Mouse (Mus musculus) kidney, postnatal 14 days (tissue): ENCODE data around the gene Gm14597.
"Not testable (repeated sequence)": the region's sequence is repeated elsewhere in the genome, so short reads cannot be mapped to it uniquely, and the experiment has no call there.

Source experiments
- DNase-seq: peaks from one replicate; pipeline ENCODE4 v3.0.0; 2022; ENCODE audit warnings: mixed read lengths

Gm14597 gene

DNA sequence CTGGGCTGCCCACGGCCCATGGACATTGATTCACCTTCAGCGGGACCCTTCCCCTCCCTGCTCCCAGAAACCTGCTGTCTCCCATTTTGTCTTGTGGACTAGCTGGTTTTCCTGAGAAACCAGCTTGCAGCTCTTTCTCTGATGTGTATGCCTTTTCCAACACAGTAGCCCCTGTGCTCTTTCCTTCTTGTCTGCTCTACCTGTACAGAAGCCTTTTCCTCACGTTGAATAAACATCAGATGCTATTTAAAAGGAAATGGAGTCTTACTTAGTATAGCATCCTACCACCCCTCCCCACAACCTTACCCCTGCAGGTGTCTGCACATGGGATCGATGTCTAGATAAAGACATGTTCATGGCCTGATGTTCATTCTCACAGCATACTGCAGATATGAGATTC, at the start of gene Gm14597:
Gene Gm14597, minus strand, starts transcription at position 101 of the 400 bp plus-strand sequence.
- not testable (repeated sequence) for DNase-seq

GRCm38 (mm10) chrX:53652917-53653316, 44.1 kb upstream of the Gm14597 start:
- not testable (repeated sequence) for DNase-seq

- no peak for DNase-seq
Observed at GRCm38 (mm10) chrX:53645885-53646284, 37.1 kb upstream of the Gm14597 start.

DNA sequence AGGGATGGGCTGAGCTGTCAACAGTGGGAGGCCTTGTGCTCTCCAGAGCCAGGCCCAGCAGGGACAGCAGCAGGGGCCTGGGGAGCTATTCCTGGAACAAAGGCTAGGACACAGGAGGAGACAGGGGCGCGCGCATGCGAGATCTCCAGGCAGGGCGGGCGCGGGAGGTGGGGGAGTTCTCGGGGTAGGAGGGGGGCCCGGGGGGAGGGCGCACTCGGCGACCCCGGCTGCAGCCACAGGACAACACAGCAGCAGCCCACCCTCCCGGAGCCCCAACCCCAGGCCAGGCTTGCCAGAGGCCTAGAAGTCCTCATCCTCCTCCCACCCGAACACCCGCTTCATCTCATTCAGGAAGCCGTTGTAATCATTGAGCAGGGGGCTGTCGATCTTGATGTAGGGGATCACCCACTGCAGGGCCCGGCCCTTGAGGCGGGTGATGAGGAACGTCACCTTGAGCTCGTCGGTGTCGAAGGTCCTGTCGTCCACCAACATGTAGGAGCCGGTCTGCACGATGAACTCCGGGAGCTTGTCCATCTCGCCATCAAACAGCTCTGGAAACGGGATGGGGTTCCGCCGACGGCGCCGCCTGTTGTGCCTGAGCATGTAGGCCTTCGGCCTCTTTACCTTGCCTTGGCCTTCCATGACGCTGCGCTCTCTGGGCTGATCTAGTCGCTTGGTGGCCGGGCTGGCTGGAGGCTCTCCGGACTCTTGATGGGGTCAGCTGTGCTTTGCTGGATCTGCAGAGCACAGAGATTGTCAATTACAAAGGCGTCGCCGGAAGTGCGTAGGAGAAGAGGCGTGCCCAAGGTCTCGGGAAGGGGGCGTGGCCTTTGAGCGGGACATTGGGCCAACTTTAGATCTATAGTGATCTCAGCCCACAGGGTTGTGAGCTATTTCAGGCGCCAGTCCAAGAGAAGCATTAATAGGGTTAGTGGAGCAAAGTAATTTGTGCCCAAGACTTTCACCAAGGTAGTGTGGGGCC, 34.5 kb upstream of the Gm14597 start, which contains the start of gene Rtl8a:
Gene Rtl8a, minus strand, starts transcription at position 703 of the 982 bp plus-strand sequence.
- peak; percentile 89 for DNase-seq

DNA sequence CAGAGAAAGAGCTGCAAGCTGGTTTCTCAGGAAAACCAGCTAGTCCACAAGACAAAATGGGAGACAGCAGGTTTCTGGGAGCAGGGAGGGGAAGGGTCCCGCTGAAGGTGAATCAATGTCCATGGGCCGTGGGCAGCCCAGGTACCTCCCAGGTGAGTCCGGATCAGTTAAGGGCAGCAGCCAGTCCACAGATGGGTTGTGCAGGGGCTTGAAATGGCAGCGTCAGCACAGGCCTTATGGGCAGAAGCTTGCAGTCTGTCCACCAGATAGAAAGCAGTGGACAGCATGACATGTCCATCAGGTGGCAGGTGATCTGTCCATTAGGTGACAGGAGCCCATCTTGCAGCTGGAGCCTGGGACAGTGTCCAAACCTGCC, 33.8 kb upstream of the Gm14597 start:
- DNase-seq: not testable (repeated sequence)

- not testable (repeated sequence) for DNase-seq
Observed at GRCm38 (mm10) chrX:53638107-53638506, 29.3 kb upstream of the Gm14597 start.

DNA sequence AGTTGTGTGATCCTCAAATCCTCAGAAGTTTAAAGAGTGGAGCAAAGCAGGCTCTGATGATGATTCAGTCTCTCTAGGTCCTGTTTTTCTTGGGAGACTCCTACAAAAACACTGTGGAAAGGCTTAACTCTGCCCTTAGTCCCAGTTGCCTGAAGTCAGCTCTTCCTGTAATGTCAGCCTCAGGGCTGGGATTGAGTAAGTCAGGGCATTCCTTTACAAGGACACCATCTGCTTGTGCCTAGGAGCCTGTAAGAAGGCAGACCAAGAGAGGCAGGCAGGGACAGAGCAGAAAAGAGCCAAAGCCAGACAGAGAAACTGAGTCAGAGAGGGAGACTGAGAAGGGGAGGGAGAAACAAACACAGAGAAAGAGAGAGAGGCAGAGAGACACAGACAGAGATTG, 2.6 kb upstream of the Gm14597 start:
- DNase-seq: not testable (repeated sequence)

GRCm38 (mm10) chrX:53610571-53610970, 1.8 kb upstream of the Gm14597 start:
- peak; percentile 71 for DNase-seq

GRCm38 (mm10) chrX:53608122-53608813, 511 bp downstream of the Gm14597 start:
- DNase-seq: peak; percentile 3

GRCm38 (mm10) chrX:53607242-53608121, 1.3 kb downstream of the Gm14597 start, which contains the start of gene Rtl8c:
Gene Rtl8c (plus strand): TSS chrX:53608032.
- peak; percentile 67 for DNase-seq

DNA sequence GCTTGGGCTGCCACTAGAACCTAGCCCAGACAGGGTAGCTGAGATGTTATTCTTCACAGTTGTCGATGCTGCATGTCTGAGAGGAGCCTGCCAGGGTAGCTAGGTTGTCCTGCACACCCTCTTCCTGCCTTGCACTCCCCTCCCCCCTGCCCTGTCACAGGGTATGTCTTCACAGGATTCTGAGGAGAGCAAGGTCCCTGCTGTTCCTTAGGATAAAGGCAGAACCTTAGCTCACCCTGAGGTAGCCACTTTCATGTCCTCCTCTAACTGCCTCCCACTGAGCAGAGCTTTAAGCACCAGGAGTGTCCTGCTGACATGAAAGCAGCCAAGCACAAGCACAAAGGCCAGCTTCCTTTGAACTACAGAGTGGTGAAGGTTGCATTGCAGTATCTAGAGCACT, 2.6 kb downstream of the Gm14597 start:
- not testable (repeated sequence) for DNase-seq

DNA sequence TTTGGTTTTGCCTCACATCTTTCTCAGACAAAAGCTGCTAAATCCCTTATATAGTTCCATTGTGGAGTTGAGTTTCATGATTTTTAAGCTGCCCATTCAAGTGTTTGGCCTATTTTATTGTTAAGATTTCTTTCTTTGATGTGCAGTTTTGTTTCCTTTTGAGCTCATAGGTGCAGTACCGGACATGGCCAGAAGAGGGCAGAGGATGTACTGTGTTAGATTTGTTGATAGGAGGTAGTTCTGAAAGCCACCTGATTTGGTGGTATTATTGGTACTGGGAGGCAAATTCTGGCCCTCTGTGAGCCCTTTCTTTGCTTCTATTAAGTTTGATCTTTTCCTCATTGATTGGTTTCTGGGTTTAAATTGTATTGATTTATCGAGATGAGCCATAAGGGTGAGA, 8.8 kb downstream of the Gm14597 start:
- peak; percentile 38 for DNase-seq

DNA sequence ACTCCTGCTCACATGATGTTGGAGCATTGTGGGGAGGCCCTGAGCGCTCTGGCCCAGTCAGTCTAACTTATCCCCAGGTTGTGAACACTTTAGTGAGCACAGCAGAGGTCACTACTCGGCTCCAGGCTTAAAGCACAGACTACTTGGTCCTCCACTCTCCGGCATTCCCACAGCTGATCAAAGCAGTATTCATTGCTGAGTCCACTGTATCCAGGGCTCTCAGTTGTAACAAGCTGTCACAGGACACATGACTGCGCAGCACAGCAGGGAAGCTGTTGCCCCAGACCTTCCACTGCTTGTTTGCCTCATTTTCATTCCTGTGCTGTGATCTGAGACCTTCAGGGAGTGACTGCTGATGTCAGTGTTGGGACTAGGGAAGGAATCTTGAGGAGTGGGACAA, 25.4 kb downstream of the Gm14597 start:
- not testable (repeated sequence) for DNase-seq

GRCm38 (mm10) chrX:53581407-53581806, 27.4 kb downstream of the Gm14597 start:
- DNase-seq: peak; percentile 1

DNA sequence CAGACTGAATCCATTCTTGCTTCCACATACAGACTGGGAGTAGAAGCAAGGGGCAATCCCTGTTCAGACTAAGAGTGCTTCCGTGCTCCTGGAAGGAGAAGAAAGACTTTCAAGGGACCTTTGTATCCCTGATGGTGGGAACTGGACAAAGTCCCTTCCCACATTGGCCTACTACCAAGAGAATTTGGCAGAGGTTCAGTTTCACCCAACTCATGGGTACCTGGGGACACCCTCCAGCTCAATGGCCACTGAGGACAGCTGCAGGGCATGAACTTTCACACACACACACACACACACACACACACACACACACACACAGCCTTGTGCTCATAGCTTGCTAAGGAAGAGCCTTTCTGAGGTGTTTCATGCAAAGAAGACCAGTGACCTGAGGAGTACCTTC, 29.5 kb downstream of the Gm14597 start:
- peak; percentile 52 for DNase-seq
